Mouse (Mus musculus): ENCODE data around the gene Btbd35f29. TPM values are rescaled to one million over a fixed set of nuclear protein-coding genes. Genes with fewer than 3 reads are reported as not detected.
"Not testable (repeated sequence)": the region's sequence is repeated elsewhere in the genome, so short reads cannot be mapped to it uniquely, and the experiment has no call there.

Gene Btbd35f29
- polyA plus RNA-seq, 1 experiment from 2014 or later = not detected

- H3K9ac ChIP-seq (ENCODE audit: low read depth, low read length); H3K4me1 ChIP-seq (replicated peaks; ENCODE audit: control insufficient read depth, insufficient read depth, low read length); H3K36me3 ChIP-seq (ENCODE audit: control insufficient read depth, insufficient read depth, low read length); ATAC-seq (ENCODE audit: low FRiP score); H3K27ac ChIP-seq (ENCODE audit: low read depth, low read length); H3K27me3 ChIP-seq (ENCODE audit: control insufficient read depth, insufficient read depth, low read length); H3K4me3 ChIP-seq (ENCODE audit: low read depth, low read length); DNase-seq (ENCODE audit: low spot score); H3K4me2 ChIP-seq (replicated peaks; ENCODE audit: low read depth, low read length): not testable (repeated sequence)
- H3K9me3 ChIP-seq (ENCODE audit: control insufficient read depth, low read length) = peaks cover 11% of the 10 kb centered on the region
- WGBS = 93% methylated on average over 2 of the region's 3 CpGs
Measured at GRCm38 (mm10) chrX:31165193-31165592, 47.7 kb downstream of the Btbd35f29 start.

Other genes starting within 250 kb of the Btbd35f29 start
- gene Spin2f, start 136.2 kb downstream of the Btbd35f29 start, polyA plus RNA-seq (2014; fragmentation: Nextera tagmentation; extraction: Ambion mirVana) = not detected in 2 replicates
- not detected in 2 replicates for gene Btbd35f26, start 218.8 kb downstream of the Btbd35f29 start, polyA plus RNA-seq (2014; fragmentation: Nextera tagmentation; extraction: Ambion mirVana)